Mouse (Mus musculus): ENCODE data around the gene Tut4.

Gene Tut4

GRCm38 (mm10) chr4:108459231-108460155, at the start of gene Tut4:
TSS of gene Tut4 (plus strand) at chr4:108459426.
- peak; percentile 87 for DNase-seq (ENCODE audit: low spot score)

GRCm38 (mm10) chr4:108424587-108424986, 34.6 kb upstream of the Tut4 start:
- DNase-seq (ENCODE audit: low spot score) = no peak

- no peak for DNase-seq (ENCODE audit: low spot score)
Measured at GRCm38 (mm10) chr4:108427719-108428340, 31.4 kb upstream of the Tut4 start.

- no peak for DNase-seq (ENCODE audit: low spot score)
Measured at GRCm38 (mm10) chr4:108428341-108428721, 30.9 kb upstream of the Tut4 start.

GRCm38 (mm10) chr4:108430656-108431560, 28.3 kb upstream of the Tut4 start:
- DNase-seq (ENCODE audit: low spot score) = no peak

- no peak for DNase-seq (ENCODE audit: low spot score)
Measured at GRCm38 (mm10) chr4:108431561-108431936, 27.7 kb upstream of the Tut4 start.

GRCm38 (mm10) chr4:108433341-108433740, 25.9 kb upstream of the Tut4 start:
- no peak for DNase-seq (ENCODE audit: low spot score)

- no peak for DNase-seq (ENCODE audit: low spot score)
Measured at GRCm38 (mm10) chr4:108434221-108434620, 25.0 kb upstream of the Tut4 start.

- no peak for DNase-seq (ENCODE audit: low spot score)
Measured at GRCm38 (mm10) chr4:108434781-108435180, 24.4 kb upstream of the Tut4 start.

- DNase-seq (ENCODE audit: low spot score) = no peak
Measured at GRCm38 (mm10) chr4:108435646-108436045, 23.6 kb upstream of the Tut4 start.

GRCm38 (mm10) chr4:108436225-108436624, 23.0 kb upstream of the Tut4 start:
- no peak for DNase-seq (ENCODE audit: low spot score)

GRCm38 (mm10) chr4:108438082-108438840, 21.0 kb upstream of the Tut4 start:
- no peak for DNase-seq (ENCODE audit: low spot score)

GRCm38 (mm10) chr4:108448091-108448490, 11.1 kb upstream of the Tut4 start:
- no peak for DNase-seq (ENCODE audit: low spot score)

- DNase-seq (ENCODE audit: low spot score) = no peak
Measured at GRCm38 (mm10) chr4:108456028-108456427, 3.2 kb upstream of the Tut4 start.

- peak; percentile 7 for DNase-seq (ENCODE audit: low spot score)
Measured at GRCm38 (mm10) chr4:108458201-108458741, 955 bp upstream of the Tut4 start.

GRCm38 (mm10) chr4:108460156-108460923, 1.1 kb downstream of the Tut4 start:
- peak; percentile 44 for DNase-seq (ENCODE audit: low spot score)

- no peak for DNase-seq (ENCODE audit: low spot score)
Measured at GRCm38 (mm10) chr4:108461262-108461903, 2.2 kb downstream of the Tut4 start.

GRCm38 (mm10) chr4:108473586-108473985, 14.4 kb downstream of the Tut4 start:
- DNase-seq (ENCODE audit: low spot score) = no peak

GRCm38 (mm10) chr4:108482776-108483175, 23.6 kb downstream of the Tut4 start:
- DNase-seq (ENCODE audit: low spot score) = no peak

- DNase-seq (ENCODE audit: low spot score) = peak; percentile 24
Measured at GRCm38 (mm10) chr4:108484230-108484629, 25.0 kb downstream of the Tut4 start.

All from layer of hippocampus, adult 11-12 months (tissue).